In the genomic region with DNA sequence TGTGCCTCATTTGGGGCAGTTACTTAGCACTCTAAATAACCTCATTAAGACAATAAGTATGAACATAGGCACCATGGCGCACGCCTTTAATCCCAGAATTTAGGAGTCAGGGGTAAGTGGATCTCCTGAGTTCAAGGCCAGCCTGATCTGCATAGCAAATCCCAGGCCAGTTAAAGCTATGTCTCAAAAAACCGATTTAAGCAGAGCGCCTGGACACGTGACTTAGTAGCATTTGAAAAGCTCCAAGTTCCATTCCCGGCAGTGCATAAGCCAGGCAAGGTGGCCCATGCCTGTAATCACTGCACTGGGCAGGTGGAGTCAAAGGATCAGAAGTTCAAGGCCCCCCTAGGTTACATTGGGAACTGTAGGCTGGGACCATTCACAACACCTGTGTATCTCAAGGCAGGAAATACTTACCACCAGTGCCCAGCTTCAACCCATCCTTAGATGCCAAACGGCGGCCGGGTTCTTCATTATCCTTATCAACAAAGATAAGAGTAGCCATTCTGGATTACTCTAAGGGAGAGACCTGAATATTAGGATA, we compare ENCODE assay signal across 8 mouse cellular contexts. TPM values are rescaled to one million over a fixed set of nuclear protein-coding genes. Genes with fewer than 3 reads are reported as not detected.
DNase-seq lines count a peak whose midpoint lies in the region; ATAC-seq and TF ChIP-seq lines count a peak whose summit lies in the region.

No protein-coding gene starts in this region.

- no peak overlapping the region for H3K4me2 ChIP-seq in forebrain, embryonic 16.5 days (ENCODE audit: low read length)
- H3K4me2 ChIP-seq in liver, embryonic 13.5 days, result peak overlapping the region; percentile 76

- WGBS in forebrain, embryonic 16.5 days, result 95% methylated on average over 9 of the region's 9 CpGs
- WGBS in liver, embryonic 13.5 days (ENCODE audit: insufficient replicate concordance), result 71% methylated on average over 9 of the region's 9 CpGs

- H3K9me3 ChIP-seq in forebrain, embryonic 16.5 days (ENCODE audit: control insufficient read depth, low read length), result no peaks in the 10 kb centered on the region
- H3K9me3 ChIP-seq in liver, embryonic 13.5 days (replicated peaks), result no peaks in the 10 kb centered on the region

- no peak overlapping the region for H3K9ac ChIP-seq in forebrain, embryonic 16.5 days (replicated peaks; ENCODE audit: low read depth, low read length)
- peak overlapping the region; percentile 80; the same call in 1 of the 2 replicates for H3K9ac ChIP-seq in liver, embryonic 13.5 days

- H3K36me3 ChIP-seq in C2C12 (ENCODE audit: control insufficient read depth, insufficient read depth), result peaks cover 35% of the 10 kb centered on the region
- H3K36me3 ChIP-seq in forebrain, embryonic 16.5 days (ENCODE audit: control insufficient read depth, insufficient read depth), result no peaks in the 10 kb centered on the region
- peaks cover 20% of the 10 kb centered on the region for H3K36me3 ChIP-seq in liver, embryonic 13.5 days

- 0 out of 2 replicates have a peak, but pooled peaks have one; percentile 7 for ATAC-seq in forebrain, embryonic 16.5 days
- ATAC-seq in liver, embryonic 13.5 days (ENCODE audit: low read depth), result no peak
- no peak for ATAC-seq in granulocyte monocyte progenitor cell, adult 5-6 weeks (replicated peaks; ENCODE audit: poor library complexity, severe bottlenecking)

- H3ac ChIP-seq in C2C12 (ENCODE audit: control insufficient read depth, insufficient read length, low read depth), result peak overlapping the region; percentile 35

- no peak for TF ChIP-seq CTCF in gastrocnemius, adult 2 months (IDR thresholded peaks at IDR 0.05)
- TF ChIP-seq CTCF in C2C12 (IDR thresholded peaks at IDR 0.05; ENCODE audit: control insufficient read depth, insufficient read depth, insufficient read length), result no peak

- peaks cover 32% of the 10 kb centered on the region for H3K79me2 ChIP-seq in C2C12 (ENCODE audit: control insufficient read depth, insufficient read depth)

- H3K27me3 ChIP-seq in C2C12 (ENCODE audit: control insufficient read depth, insufficient read depth, insufficient read length), result no peaks in the 10 kb centered on the region
- H3K27me3 ChIP-seq in forebrain, embryonic 16.5 days (replicated peaks; ENCODE audit: control insufficient read depth, insufficient read depth, low read length), result no peaks in the 10 kb centered on the region
- no peaks in the 10 kb centered on the region for H3K27me3 ChIP-seq in liver, embryonic 13.5 days

- peak overlapping the region; percentile 92; the same call in 1 of the 2 replicates for H3K27ac ChIP-seq in gastrocnemius, adult 2 months
- no peak overlapping the region for H3K27ac ChIP-seq in forebrain, embryonic 16.5 days (ENCODE audit: low read length)
- H3K27ac ChIP-seq in liver, embryonic 13.5 days, result peak overlapping the region; percentile 59; the same call in 1 of the 2 replicates

- peak overlapping the region; percentile 83 for H3K4me3 ChIP-seq in gastrocnemius, adult 2 months
- H3K4me3 ChIP-seq in C2C12 (ENCODE audit: insufficient read depth, poor library complexity, severe bottlenecking), result peak overlapping the region; percentile 52
- no peak overlapping the region for H3K4me3 ChIP-seq in forebrain, embryonic 16.5 days (replicated peaks; ENCODE audit: low read length)
- H3K4me3 ChIP-seq in liver, embryonic 13.5 days (replicated peaks), result peak overlapping the region; percentile 71

- H3K4me1 ChIP-seq in forebrain, embryonic 16.5 days (replicated peaks; ENCODE audit: control insufficient read depth, insufficient read depth, low read length), result peaks cover 4% of the 10 kb centered on the region; the same call in 1 of the 2 replicates
- H3K4me1 ChIP-seq in liver, embryonic 13.5 days (replicated peaks), result peaks cover 15% of the 10 kb centered on the region

- intact Hi-C loops in gastrocnemius, adult 2 months (cut with DNase I), result no loop called here

- peaks cover 14% of the 10 kb centered on the region for H3K79me3 ChIP-seq in C2C12 (ENCODE audit: low read depth)

- DNase-seq in gastrocnemius, adult 2 months, result no peak
- no peak for DNase-seq in gastrocnemius, adult 8-10 months (ENCODE audit: low spot score in 2 of 2)
- no peak for DNase-seq in liver, embryonic 13.5 days
- no peak for DNase-seq in layer of hippocampus, adult 9-10 months (ENCODE audit: low spot score)
- DNase-seq in T-cell, adult 2 months (ENCODE audit: low spot score), result no peak

TF ChIP-seq in C2C12, 6 proteins besides CTCF, POLR2A, EP300 and RAD21:
- TF ChIP-seq MYOD1 (IDR thresholded peaks at IDR 0.05; ENCODE audit: control insufficient read depth, insufficient read length, low read depth) (no peak), MYOG (IDR thresholded peaks at IDR 0.05; ENCODE audit: control insufficient read depth, extremely low read depth, insufficient read length) (no peak), FOSL1 (IDR thresholded peaks at IDR 0.05; ENCODE audit: insufficient read depth, low read length, poor library complexity, severe bottlenecking) (no peak), MAX (IDR thresholded peaks at IDR 0.05) (no peak), CEBPB (IDR thresholded peaks at IDR 0.05; ENCODE audit: low read depth) (no peak), USF1 (IDR thresholded peaks at IDR 0.05; ENCODE audit: low read depth) (no peak)

RNA-seq across cellular contexts. Expression of a gene that starts 0.8 kb away (rescaled TPM):
- 10 to 100 TPM; 45.0 to 60.9 TPM for total RNA-seq in gastrocnemius, adult 2 months (2021)
- total RNA-seq in gastrocnemius, adult 8-10 months (2022), result 10 to 100 TPM; 43.0 to 53.8 (median 47.2) TPM
- 168 TPM for polyA plus RNA-seq in C2C12 (2012; fragmentation: generic; extraction: Trizol)
- 27.0 and 32.7 TPM in 2 replicates for polyA plus RNA-seq in forebrain, embryonic 16.5 days (2015; fragmentation: Nextera tagmentation; extraction: Ambion mirVana)
- polyA plus RNA-seq in liver, embryonic 13.5 days (2015; fragmentation: Nextera tagmentation; extraction: Ambion mirVana), result 57.5 and 61.2 TPM in 2 replicates
- 57.8 and 90.6 TPM in 2 replicates for total RNA-seq in granulocyte monocyte progenitor cell, adult 5-6 weeks (2014; fragmentation: Nextera tagmentation)
- total RNA-seq in granulocyte monocyte progenitor cell, adult 5-6 weeks (2017), result 58.6 and 63.3 TPM in 2 replicates

RNA-seq across cellular contexts. Expression of a gene that starts 8.3 kb away (rescaled TPM):
- total RNA-seq in gastrocnemius, adult 2 months (2021), result 10 to 100 TPM; 33.1 to 35.7 TPM
- total RNA-seq in gastrocnemius, adult 8-10 months (2022), result 10 to 100 TPM; 29.9 to 33.9 (median 32.3) TPM
- polyA plus RNA-seq in C2C12 (2012; fragmentation: generic; extraction: Trizol), result 11.0 TPM
- polyA plus RNA-seq in forebrain, embryonic 16.5 days (2015; fragmentation: Nextera tagmentation; extraction: Ambion mirVana), result 76.9 and 87.8 TPM in 2 replicates
- 28.4 and 31.7 TPM in 2 replicates for polyA plus RNA-seq in liver, embryonic 13.5 days (2015; fragmentation: Nextera tagmentation; extraction: Ambion mirVana)
- total RNA-seq in granulocyte monocyte progenitor cell, adult 5-6 weeks (2014; fragmentation: Nextera tagmentation), result 24.6 and 26.3 TPM in 2 replicates
- 82.8 and 112 TPM in 2 replicates for total RNA-seq in granulocyte monocyte progenitor cell, adult 5-6 weeks (2017)

RNA-seq across cellular contexts. Expression of a gene that starts 48.8 kb away (rescaled TPM):
- 1 to 10 TPM; 1.8 to 3.6 TPM for total RNA-seq in gastrocnemius, adult 2 months (2021)
- 1 to 10 TPM; 1.2 to 2.1 (median 1.8) TPM for total RNA-seq in gastrocnemius, adult 8-10 months (2022)
- polyA plus RNA-seq in C2C12 (2012; fragmentation: generic; extraction: Trizol), result 0.09 TPM
- 5.9 and 6.5 TPM in 2 replicates for polyA plus RNA-seq in forebrain, embryonic 16.5 days (2015; fragmentation: Nextera tagmentation; extraction: Ambion mirVana)
- polyA plus RNA-seq in liver, embryonic 13.5 days (2015; fragmentation: Nextera tagmentation; extraction: Ambion mirVana), result 0.54 and 1.0 TPM in 2 replicates
- not detected in 2 replicates for total RNA-seq in granulocyte monocyte progenitor cell, adult 5-6 weeks (2014; fragmentation: Nextera tagmentation)
- total RNA-seq in granulocyte monocyte progenitor cell, adult 5-6 weeks (2017), result not detected in 2 replicates
